Mouse (Mus musculus) right cerebral cortex, postnatal 14 days (tissue): ENCODE measurements around the gene Fars2.

Source experiments
- DNase-seq: peaks from one replicate; pipeline ENCODE4 v3.0.0; 2022

Gene Fars2

GRCm38 (mm10) chr13:36750056-36750455 lies 632.8 kb downstream of the Fars2 start:
- no peak for DNase-seq

- DNase-seq: no peak
Observed at GRCm38 (mm10) chr13:36751861-36752260, 634.6 kb downstream of the Fars2 start.

GRCm38 (mm10) chr13:36766801-36767200 lies 649.6 kb downstream of the Fars2 start:
- no peak for DNase-seq
